Mouse (Mus musculus): ENCODE measurements around the gene Msrb1.
"Not testable (repeated sequence)": the region's sequence is repeated elsewhere in the genome, so short reads cannot be mapped to it uniquely, and the experiment has no call there.

The Msrb1 gene

GRCm38 (mm10) chr17:24736330-24737051, at the start of gene Msrb1:
TSS of gene Msrb1 (plus strand) at chr17:24736642.
- DNase-seq (ENCODE audit: low read depth, low spot score) = peak; percentile 99

GRCm38 (mm10) chr17:24687146-24687595, 49.3 kb upstream of the Msrb1 start:
- DNase-seq (ENCODE audit: low read depth, low spot score) = peak; percentile 60

- no peak for DNase-seq (ENCODE audit: low read depth, low spot score)
These were observed 48.8 kb upstream of the Msrb1 start for GRCm38 (mm10) chr17:24687599-24687998.

- DNase-seq (ENCODE audit: low read depth, low spot score) = no peak
These were observed 47.0 kb upstream of the Msrb1 start, which contains the start of gene Syngr3 for GRCm38 (mm10) chr17:24689251-24690081. TSS of gene Syngr3 (minus strand) at chr17:24689955.

GRCm38 (mm10) chr17:24692385-24692784, 44.1 kb upstream of the Msrb1 start:
- DNase-seq (ENCODE audit: low read depth, low spot score) = no peak

- no peak for DNase-seq (ENCODE audit: low read depth, low spot score)
These were observed 41.0 kb upstream of the Msrb1 start for GRCm38 (mm10) chr17:24695326-24696010.

- peak; percentile 92 for DNase-seq (ENCODE audit: low read depth, low spot score)
These were observed 40.3 kb upstream of the Msrb1 start, which contains the start of the genes Gfer and Noxo1 for GRCm38 (mm10) chr17:24696011-24696697. TSS of gene Gfer (minus strand) at chr17:24696156. TSS of gene Noxo1 (plus strand) at chr17:24696234.

GRCm38 (mm10) chr17:24697985-24698384, 38.5 kb upstream of the Msrb1 start:
- DNase-seq (ENCODE audit: low read depth, low spot score) = peak; percentile 61

GRCm38 (mm10) chr17:24698715-24699114, 37.7 kb upstream of the Msrb1 start:
- no peak for DNase-seq (ENCODE audit: low read depth, low spot score)

GRCm38 (mm10) chr17:24699473-24699872, 37.0 kb upstream of the Msrb1 start:
- DNase-seq (ENCODE audit: low read depth, low spot score) = no peak

GRCm38 (mm10) chr17:24701251-24701650, 35.2 kb upstream of the Msrb1 start:
- DNase-seq (ENCODE audit: low read depth, low spot score) = no peak

- DNase-seq (ENCODE audit: low read depth, low spot score) = no peak
These were observed 30.6 kb upstream of the Msrb1 start for GRCm38 (mm10) chr17:24705821-24706220.

- peak; percentile 93 for DNase-seq (ENCODE audit: low read depth, low spot score)
These were observed 29.3 kb upstream of the Msrb1 start, which contains the start of gene Tbl3 for GRCm38 (mm10) chr17:24706982-24707800. TSS of gene Tbl3 (minus strand) at chr17:24707660.

- no peak for DNase-seq (ENCODE audit: low read depth, low spot score)
These were observed 28.5 kb upstream of the Msrb1 start for GRCm38 (mm10) chr17:24707801-24708425.

- no peak for DNase-seq (ENCODE audit: low read depth, low spot score)
These were observed 27.8 kb upstream of the Msrb1 start for GRCm38 (mm10) chr17:24708646-24709045.

- DNase-seq (ENCODE audit: low read depth, low spot score) = no peak
These were observed 20.9 kb upstream of the Msrb1 start for GRCm38 (mm10) chr17:24715556-24715955.

- no peak for DNase-seq (ENCODE audit: low read depth, low spot score)
These were observed 20.2 kb upstream of the Msrb1 start for GRCm38 (mm10) chr17:24716166-24716682.

- no peak for DNase-seq (ENCODE audit: low read depth, low spot score)
These were observed 18.5 kb upstream of the Msrb1 start, which contains the start of the genes Rnf151 and Rps2 for GRCm38 (mm10) chr17:24717943-24718342. TSS of gene Rnf151 (minus strand) at chr17:24718063. TSS of gene Rps2 (plus strand) at chr17:24718116.

GRCm38 (mm10) chr17:24718938-24719337, 17.5 kb upstream of the Msrb1 start:
- not testable (repeated sequence) for DNase-seq (ENCODE audit: low read depth, low spot score)
